Mouse (Mus musculus) frontal cortex, postnatal 36 days (tissue): ENCODE results near the gene Glt8d1.

Experiments
- DNase-seq, 2 experiments: peaks; one replicate each; pipeline ENCODE4 v3.0.0; 2022; ENCODE audit warnings: low spot score in 2 of 2

Glt8d1 gene

DNA sequence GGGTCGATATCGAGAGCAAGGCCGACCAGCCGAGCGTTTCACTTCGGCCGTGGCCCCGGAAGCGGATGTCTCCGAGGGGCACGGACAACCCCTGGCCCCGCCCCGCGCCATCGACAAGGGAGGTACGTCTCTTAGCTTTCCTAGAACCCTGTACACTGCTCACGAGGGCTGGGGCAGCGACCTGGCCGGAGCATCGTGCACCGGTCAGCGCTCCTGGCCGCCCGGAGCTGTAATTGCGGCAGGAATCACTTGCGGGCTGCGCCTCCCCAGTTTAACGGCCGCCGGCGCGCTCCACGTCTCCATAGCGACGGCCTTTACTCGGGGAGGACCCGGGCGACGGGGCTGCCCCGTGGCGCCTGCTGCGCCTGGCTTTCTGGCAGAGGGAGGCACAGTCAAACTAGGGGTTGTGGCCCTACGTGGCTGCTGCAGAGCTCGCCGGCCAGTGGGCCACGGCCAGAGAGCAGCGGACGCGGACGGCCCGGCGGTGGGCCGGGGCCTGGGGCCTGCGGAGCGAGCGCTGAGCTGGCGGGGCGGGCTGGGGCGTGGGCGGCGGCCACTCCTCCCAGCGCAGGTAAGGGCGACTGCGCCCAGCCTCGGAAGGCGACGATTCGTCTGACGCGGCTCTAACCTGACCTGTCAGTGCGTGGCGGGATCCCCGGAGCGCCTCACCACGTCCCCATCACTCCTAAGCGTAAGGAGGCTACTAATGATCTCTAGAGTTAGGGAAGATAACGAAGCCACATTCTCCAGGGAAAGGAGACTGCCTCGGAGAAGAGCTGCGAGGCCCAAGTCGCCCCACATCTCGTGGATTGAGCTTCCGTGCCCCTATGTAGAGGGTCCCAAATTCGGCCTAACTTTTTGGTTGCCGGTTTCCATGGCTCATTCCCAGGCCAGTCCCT, at the start of gene Glt8d1, which contains the start of gene Spcs1:
Glt8d1 (plus strand) TSS at position 94 of the 899 bp plus-strand sequence.
Spcs1 (minus strand) TSS at position 366 of the 899 bp plus-strand sequence.
- DNase-seq = peak; percentile 90

DNA sequence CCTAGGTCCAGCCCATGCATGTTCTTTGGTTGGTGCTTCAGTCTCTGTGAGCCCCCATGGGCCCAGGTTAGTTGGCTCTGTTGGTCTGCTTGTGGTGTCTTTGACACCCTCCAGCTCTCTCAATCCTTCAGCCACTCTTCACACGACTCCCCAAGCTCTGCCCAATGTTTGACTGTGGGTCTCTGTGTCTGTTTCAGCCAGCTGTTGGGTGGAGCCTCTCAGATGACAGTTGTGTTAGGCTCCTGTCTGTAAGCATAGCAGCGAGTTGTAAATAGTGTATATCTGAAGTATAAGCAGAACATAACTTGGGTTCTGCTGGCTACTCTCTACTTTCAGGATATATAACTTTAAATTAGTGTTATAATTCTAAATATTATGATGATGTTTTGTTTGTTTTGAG, 42.7 kb upstream of the Glt8d1 start:
- no peak for DNase-seq

DNA sequence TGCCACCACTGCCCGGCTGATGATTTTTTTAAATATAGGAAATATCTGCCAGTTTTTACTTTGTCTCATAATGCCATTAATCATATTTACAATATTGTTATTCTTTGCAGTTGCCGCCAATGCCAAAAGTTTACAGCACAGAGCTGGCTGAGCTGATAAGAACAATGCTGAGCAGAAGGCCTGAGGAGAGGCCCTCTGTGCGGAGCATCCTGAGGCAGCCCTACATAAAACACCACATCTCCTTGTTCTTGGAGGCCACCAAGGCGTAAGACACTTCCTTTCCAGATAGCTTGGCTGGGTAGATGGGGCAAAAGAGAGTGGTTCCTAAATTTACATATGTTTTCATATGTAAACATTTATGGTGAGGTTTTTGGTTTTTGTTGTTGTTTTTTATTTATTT, 42.2 kb upstream of the Glt8d1 start:
- no peak for DNase-seq

DNA sequence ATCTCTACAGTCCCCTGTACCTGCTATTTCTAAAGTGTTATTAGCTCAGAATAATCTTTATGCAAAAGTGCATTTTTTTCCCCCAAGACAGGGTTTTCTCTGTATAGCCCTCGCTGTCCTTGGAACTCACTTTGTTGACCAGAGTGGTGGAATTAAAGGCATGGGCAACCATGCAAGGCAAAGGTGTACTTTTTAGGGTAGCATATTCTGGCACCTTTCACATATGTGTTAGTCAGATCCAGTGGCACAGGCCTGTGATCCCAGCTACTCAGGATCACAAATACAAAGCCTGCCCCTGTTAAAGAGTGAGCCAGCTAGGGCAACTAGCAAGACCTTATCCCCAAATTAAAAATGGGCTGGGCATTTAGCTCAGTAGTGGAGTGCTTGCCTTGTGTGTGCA, 40.8 kb upstream of the Glt8d1 start:
- no peak for DNase-seq

DNA sequence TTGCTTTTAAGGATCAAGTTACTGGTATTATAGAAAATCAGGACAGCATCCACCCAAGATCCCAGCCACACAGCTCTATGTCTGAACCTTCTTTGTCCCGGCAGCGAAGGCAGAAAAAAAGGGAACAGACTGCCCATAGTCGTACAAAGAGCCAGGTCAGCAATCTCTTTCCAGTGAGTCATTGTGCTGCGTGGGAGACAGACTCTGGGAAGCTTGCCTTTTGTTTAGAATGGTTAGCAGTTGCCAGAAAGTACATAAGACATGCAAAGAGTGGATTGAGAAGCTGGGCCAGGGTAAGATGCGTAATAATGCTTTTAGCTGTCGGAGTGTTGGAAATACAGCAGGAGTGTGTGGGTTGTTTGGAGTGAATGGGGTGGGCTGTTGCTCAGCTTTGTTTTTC, 27.0 kb upstream of the Glt8d1 start:
- DNase-seq = peak; percentile 61 to 76

DNA sequence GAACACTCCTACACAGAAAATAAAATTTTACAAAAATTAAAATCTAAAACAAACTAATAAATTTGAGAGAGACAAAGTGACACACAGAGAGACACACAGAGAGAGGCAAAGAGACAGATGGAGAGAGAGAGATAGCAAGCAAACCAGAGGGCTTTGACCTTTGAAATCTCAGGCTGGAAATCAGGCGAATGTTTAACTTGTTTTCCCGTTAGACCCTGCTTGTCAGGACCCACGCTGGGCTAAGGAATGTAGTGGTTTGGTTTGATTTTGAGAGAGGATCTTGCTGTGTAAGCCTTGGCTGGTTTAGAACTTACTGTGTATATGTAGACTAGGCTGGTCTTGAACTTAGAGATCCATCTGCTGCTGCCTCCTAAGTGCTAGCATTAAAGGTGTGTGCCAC, 25.0 kb upstream of the Glt8d1 start:
- no peak for DNase-seq

DNA sequence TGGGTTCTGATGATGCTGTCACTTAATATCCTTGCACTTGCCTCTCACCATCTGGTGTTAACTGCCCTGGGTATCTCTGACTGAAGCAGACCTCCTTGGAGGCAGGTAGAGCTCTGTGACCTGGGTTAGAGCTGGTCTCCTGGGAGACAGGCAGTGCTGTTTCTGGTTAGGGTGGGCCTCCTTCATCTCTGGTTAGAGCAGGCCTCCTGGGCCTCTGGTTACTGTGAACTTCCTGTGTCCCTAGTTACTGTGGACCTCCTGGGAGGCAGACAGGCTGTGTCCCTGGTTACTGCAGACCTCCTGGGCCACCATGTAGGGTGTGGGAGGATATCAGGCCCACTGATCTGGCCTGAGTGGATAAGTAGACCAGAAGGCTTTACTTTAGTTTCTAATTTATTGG, 4.8 kb upstream of the Glt8d1 start:
- no peak for DNase-seq

DNA sequence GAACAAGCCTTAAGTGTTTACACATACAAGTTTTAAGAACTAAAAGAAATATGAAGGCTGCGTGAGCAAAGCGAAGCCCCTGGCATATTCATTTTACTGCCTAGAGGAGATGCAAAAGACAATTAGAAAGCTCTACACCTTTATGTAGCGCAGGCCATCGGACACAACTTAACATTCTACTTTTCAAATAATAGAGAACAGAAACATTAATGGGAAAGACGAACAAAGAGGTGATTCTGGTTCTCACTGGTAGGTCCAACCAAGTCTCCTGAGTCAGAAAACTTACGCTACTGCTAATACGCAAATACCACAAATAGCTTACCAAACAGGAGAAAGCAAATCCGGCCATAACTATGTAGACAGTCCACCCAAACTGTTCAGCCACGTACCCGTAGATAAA, 844 bp upstream of the Glt8d1 start:
- no peak for DNase-seq

DNA sequence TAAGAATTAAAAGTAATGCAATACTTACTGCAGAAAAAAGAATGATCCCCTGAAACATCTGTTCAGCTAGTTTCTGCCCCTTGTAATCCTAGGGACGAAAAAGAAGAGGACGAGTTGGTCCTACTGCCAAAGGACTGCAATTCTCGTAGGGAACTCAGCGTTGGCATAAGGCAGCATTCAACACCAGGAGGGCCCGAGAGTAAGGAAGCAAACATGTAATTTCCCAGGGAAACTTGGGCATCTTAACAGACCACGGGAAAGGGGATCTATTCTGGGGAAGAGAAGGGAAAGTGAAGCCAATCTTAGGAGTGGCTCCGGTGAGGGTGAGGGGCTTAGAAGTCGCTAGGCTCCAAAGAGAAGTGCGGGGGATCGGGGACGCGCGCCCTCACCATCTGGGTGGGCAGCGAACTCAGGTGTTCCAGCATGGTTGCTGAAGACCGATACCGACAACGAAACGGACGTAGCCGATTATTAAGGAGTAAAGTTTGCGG, 339 bp upstream of the Glt8d1 start:
- no peak for DNase-seq

DNA sequence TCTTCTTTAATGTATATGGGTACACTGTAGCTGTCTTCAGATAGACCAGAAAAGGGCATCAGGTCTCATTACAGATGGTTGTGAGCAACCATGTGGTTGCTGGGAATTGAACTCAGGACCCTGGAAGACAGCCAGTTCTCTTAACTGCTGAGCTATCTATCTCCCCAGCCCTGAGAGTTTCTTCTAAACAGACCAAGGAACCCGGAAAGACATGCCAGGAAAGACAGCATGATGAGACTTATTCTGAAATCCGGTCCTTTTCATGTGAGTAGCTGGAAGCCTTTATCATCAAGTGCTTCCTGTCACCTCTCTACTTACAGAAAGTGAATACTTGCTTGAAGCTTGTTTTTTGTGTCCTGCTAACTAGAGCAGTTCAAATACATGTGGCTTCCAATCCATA, 3.3 kb downstream of the Glt8d1 start:
- no peak for DNase-seq

DNA sequence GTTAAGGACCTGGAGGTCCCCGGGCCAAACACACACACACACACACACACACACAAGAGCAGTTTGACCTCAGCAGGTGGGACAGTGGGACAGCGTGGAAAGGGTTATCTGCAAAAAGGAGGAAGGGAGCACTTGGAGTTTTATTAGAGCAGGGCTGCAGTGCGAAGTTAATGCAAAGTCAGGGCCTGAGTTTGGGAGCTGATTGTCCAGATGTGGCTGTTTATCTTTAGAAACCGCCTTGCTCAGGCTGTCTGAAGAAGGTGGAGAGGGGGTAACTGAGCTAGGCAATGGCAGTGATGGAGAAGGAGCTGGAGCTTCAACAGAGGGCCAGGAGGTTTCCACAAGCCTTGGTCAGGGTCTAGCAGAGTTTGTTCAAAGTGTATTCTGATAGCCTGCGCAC, 5.6 kb downstream of the Glt8d1 start:
- no peak for DNase-seq

DNA sequence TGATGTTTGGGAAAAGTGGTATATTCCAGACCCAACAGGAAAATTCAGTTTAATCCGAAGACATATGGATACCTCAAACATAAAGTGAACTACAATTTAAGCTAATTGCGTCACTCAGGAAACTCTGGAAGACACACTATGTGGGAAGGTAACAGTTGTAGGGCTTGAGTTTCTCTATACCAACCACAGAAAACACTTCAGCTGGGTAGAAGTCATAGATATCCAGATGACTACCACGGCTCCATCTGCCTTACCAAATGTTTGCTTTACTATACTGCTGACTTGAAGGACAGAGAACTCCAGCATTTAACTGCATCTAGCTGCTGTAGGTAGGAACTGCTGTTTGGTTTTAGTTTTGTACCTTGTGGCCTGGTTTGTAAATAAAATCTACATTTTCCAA, 10.4 kb downstream of the Glt8d1 start:
- DNase-seq = no peak

DNA sequence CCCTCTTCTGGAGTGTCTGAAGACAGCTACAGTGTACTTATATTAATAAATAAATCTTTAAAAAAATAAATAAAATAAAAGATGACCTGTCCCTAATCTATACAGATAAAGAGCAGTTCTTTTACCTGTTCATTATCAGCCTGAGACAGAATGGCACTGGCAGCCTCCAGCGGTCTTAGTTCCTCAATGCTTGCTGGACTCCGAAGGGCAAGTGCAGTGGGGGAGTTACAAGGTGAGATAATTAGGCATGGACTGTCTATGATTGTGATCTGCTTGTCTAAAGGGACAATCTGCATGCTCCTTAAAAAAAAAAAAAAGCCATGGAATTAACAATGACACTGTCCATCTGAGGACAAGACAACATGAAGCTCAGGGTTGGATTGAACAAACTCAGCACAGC, 12.7 kb downstream of the Glt8d1 start:
- DNase-seq = no peak

DNA sequence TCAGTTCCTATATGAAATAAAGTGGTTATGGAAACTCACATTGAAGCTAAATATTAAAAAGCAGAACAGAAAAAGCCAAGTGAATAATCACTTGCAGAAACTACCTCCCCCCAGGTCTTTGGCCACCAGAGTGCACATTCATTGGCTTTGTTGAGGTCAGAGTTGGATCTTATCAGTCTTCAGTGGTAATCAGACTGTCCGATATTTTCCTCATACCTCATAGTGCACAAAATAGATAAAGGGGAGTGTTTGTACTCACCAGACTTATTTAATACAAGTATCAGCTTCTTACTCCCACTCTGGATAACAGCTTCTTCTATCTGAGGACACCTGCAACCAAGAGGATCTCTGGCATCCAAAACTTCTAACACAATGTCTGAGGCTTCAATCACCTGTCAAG, 14.9 kb downstream of the Glt8d1 start:
- DNase-seq = no peak

DNA sequence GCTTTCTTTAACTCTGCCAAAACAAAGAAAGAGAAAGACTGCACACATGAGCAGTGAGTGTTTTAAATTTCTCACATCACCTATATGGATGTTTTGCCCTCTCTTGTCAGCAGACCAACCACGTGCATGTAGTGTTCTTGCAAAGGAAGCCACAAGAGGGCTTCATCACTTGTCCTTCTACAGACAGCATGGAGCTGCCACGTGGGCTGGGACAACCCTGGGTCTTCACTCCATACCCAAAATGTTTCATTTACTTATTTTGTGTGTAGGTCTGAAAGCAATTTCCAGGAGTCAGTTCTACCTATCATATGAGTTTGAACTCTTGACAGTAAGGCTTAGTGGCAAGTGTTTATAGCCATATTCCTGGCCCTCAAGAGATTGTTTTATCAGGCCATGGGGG, 16.7 kb downstream of the Glt8d1 start:
- no peak for DNase-seq

DNA sequence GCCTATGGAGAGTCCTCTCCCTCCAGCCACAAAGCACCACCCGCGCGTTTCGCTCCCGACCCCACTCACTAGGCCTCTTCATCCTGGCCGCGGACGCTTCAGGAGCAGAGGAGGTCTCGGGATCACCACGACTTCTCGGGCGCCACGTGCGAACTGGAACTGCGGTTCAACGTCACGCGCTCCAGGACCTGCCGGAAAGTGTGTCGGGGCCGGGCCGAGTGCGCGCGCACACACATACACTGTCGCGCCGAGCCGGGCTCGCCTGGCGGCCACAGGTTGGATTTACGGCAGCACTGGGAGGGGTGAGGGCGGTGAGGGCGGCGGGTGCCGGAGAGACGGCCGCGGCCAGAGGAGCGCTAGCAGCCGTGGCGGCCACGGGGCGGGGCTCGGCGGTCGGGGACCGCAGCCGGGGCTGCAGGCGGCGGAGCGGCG, 17.7 kb downstream of the Glt8d1 start, which contains the start of the genes Pbrm1 and Gnl3:
Pbrm1 (plus strand) TSS at position 279 of the 432 bp plus-strand sequence.
Gnl3 (minus strand) TSS at position 293 of the 432 bp plus-strand sequence.
- peak; percentile 97 for DNase-seq

DNA sequence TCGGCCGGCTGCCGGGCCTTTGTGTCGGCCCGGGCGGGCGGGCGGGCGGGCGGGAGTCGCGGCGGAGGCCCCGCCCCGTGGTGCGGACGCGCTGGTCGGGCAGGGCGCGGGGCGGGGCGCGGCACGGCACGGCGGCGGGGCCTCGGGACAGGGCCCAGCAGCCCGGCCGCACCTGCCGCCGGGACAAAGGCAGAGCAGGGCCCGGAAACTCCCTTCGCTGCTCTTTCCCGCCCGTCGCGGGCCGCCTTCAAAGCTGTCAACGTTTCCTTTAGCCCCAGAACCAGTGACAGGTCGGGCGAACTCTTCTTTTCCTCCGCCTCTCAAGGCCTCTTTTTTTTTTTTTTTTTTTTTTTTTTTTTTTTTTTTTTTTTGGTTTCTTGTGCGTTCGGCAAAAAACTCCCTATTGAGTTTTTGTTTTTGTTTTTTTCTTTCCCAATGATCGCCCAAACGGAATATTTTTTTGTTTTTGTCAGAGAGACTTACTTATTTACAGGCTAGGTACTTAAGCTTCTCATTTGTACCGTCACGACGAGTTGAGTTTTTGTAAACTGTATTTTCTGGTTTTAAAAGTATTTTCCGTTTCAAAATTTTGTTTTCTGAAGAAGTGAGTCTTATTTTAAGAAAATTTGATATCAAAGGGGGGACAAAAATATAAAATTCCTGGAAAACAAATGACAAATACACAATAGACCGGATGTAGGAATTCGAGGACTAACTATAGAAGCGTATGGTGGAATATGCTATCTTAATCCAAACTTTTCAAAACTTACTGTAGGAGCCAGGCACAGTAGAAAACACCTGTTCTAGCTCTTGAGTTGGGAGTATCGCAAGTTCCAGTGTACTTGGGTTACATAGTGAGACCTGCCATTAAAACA, 18.4 kb downstream of the Glt8d1 start:
- peak in 1 of 2 experiments; percentile 57 for DNase-seq

DNA sequence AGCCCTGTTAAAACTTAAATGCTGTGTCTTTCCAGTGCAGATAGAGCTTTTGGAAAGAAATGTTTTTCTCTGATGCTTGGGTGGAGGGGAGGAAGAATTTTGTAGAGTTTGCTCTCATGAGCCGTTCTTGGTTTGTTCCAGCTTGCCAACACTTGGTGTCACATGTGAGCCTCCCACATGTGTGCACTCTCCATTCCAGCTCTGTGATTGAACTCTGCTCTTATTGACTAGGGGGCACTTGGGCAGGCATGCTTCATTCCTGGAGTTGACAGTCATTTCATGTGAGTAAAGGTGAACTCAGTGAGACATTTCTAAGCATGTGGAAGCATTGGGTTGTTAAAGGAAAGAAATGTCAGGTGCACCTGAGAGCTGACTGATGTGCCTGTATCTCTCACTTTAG, 21.4 kb downstream of the Glt8d1 start:
- no peak for DNase-seq

DNA sequence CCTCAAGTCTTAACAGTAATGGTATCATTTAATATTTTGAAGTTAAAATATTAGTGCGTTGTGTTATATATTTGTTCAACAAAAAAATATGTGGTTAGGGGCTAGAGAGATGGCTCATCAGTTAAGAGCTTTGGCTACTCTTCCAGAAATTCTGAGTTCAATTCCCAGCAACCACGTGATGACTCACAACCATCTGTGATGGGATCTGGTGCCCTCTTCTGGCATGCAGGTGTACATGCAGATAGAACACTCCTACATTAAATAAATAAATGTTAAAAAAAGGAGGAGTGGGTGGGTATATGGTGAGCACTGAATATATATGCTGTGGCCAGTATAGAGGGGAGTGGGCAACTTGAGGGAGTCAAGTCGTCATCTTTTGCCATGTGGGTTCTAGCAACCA, 24.6 kb downstream of the Glt8d1 start:
- no peak for DNase-seq

DNA sequence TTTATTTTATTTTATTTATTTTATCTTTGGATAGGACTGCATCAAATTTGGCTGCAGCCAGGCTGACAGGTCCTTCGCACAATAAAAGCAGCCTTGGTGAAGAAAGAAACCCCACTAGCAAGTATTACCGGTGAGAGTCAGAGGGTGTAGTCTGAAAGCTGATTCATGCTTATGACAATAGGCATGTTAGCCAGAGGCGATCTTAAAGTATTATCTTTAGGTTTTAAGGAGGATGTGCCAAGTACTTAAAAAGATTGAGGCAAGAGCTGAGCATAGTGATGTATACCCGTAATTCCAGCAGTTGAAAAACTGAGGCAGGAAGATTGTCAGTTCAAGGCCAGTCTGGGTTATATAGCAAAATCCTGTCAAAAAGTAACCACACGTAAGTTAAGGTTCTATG, 44.1 kb downstream of the Glt8d1 start:
- no peak for DNase-seq

DNA sequence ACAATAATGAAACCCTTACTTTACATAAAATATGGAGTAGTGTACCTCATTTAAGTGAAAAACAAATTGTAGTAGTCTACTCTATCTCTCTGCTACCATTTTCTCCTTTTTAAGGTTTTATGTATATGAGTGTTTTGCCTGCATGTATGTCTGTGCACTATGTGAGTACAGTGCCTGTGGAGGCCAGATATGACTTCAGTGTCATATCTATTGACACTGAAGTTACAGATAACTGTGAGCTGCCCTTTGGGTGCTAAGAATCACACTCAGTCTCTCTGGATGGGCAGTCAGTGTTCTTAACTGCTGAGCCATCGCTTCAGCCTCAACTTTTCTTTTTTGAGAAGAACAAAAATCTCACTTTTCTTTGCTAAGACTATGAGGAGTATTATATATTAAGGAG, 44.6 kb downstream of the Glt8d1 start:
- no peak for DNase-seq
